Mouse (Mus musculus): ENCODE measurements around the gene Cldnd2.

The Cldnd2 gene

DNA sequence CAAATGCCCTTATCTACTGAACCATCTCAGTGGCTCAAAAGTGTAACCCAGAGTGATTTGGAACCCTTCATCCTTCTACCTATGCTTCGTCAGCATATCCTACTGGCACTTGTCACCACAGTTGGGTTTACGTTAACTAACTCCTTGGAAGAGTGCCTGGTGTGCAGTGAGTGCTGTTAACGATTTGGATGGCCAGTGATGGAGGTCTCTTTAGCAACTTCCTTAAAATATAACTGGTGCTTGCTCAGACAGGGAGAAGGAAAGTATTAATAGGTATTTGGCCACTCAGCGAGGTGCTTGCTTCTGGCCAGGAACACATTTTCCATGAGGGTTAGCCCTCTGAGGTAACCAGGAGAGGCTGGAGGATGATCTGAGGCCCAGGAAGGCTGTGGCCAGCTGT lies 7.2 kb downstream of the Cldnd2 start:
- DNase-seq (ENCODE audit: low read depth, low spot score), result no peak

DNA sequence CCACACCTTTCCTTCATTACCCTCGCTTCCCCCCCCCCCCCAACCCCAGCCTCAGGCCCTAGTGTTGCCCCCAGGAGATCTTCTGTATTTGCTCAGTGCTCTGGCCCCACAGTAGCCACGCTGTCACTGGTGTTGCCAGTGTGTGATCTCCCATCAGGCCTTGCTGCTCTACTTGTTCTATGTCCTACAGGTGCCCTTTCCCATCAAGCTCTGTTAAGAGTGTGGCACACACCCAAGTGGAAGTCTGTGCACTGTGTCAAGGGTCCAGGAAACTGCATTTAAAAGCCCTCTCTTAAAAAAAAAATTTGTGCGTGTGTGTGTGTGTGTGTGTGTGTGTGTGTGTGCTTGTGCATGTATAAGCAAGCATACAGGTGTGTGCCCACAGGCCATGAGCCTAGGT lies 7.7 kb downstream of the Cldnd2 start:
- no peak for DNase-seq (ENCODE audit: low read depth, low spot score)

DNA sequence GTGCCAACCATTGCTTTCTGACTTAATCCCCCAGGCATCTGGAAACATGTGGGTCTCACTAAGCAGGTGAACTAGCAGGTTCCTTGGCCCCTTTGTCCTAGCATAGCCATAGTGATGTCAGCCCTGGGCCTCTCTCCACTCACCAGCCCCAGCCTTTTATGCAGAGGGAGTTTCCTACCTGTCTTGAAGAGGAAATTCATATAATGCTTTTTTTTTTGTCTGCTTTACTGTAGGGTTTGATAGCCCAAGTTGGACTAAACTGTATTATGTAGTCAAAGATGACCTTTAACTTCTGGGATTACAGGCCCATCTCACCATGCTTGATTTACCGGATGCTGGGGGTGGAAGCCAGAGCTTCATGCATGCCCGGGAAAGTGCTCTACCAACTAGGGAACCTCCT lies 9.2 kb downstream of the Cldnd2 start:
- no peak for DNase-seq (ENCODE audit: low read depth, low spot score)

DNA sequence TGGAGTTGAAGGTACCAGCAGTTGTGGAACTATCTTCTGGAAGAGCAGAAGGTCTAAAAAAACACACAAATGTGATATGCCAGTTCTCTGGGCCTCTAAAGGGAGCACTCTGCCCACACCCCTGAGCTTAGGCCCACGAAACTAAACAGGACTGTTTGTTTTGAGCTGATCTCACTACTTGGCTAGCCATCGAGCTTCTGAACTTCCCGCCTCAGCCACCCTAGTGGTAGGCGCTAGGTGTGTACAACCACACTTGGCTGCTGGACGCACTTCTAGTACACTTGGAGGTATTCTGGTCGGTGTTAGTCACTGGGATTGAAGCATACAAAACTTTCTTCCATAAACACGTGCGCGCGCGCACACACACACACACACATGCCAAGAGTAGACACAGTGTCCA lies 11.1 kb downstream of the Cldnd2 start:
- no peak for DNase-seq (ENCODE audit: low read depth, low spot score)

DNA sequence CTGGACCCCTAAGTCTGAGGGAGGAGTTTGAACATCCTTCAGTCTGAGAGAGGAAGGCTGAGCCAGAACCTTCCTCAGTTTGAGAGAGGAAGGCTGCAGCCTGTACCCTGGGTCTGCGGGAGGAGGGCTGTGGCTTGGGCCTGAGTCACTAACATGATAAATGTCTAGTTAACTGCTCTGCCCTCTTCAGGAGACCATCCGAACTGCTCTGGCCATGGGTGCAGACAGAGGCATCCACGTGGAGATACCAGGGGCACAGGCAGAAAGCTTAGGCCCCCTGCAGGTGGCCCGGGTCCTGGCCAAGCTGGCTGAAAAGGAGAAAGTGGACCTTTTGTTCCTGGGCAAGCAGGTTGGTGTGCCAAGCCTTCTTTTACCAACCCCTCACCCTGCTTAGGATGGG lies 12.0 kb downstream of the Cldnd2 start:
- no peak for DNase-seq (ENCODE audit: low read depth, low spot score)

DNA sequence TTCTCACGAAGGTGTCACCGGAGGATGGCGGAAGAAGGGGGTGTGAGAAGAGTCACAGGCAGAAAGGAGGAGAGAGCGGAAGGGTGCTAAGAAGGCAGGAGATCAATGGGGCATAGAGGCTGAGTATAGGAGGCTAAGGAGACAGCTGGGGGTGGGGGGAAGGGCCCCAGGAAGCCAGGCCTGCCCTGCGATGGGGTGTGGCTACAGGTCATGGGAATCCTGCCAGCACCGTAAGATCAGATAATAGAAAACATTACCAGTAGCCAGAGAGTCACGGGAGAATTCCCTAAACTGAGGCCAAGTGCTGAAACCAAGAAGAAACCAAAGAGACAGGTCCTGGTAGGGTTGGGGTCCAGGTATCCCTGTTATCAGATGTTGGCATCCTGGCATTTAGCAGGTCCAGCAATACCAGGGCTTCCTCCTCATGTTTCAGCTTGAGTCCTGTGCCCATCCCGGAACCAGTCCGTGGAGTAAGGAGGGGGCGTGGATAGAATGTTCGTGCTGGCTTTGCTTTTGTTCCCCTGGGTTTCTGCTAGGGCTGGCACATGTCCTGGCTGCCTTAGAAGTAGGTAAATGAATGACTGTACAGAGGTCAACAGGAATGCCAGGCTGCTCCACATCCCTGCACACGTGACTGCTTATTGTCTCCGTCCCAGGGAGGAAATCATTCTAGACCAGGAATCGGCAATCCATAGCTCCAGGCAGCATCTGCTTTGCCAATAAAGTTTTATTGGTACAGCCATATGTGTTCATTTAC lies 13.2 kb downstream of the Cldnd2 start:
- DNase-seq (ENCODE audit: low read depth, low spot score), result no peak

DNA sequence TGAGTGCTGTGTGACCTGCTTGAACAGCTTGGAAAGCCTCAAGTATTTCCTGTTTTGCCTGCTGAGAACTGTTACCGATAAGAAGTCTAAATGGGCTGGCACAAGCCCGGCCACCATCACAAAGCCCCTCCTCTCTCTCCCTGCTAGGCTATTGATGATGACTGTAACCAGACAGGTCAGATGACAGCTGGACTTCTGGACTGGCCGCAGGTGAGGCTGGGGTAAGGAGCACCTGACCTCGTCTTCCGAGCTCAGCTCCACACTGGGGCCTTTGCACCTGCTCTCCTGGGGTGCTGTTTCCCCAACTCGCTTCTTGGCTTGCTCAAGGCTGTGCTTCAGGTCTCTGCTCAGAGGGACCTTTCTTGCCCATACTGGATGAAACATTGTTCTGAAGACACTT lies 13.8 kb downstream of the Cldnd2 start:
- DNase-seq (ENCODE audit: low read depth, low spot score), result no peak

DNA sequence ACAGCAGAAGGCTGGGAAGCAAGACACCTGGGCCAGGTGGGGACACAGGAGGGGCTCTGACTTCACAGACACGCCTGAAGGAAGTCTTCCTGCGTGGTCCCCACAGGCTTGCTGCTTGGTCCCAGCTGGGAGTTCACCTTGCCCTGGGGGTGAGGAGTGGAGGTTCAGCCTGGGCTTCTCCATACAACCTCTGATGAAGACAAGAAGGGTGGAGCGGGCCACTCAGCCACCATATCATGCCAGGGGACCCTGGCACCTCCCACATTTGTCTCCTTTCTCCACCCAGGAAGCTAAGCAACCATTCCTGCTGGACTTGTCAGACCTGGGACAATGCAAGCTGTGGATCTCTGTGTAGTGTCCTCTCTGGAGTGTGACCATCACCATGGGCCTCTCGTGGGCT lies 22.3 kb downstream of the Cldnd2 start, which contains the start of gene Vsig10l:
Gene Vsig10l (plus strand): TSS at position 301 of the 400 bp plus-strand sequence.
- DNase-seq (ENCODE audit: low read depth, low spot score), result no peak

DNA sequence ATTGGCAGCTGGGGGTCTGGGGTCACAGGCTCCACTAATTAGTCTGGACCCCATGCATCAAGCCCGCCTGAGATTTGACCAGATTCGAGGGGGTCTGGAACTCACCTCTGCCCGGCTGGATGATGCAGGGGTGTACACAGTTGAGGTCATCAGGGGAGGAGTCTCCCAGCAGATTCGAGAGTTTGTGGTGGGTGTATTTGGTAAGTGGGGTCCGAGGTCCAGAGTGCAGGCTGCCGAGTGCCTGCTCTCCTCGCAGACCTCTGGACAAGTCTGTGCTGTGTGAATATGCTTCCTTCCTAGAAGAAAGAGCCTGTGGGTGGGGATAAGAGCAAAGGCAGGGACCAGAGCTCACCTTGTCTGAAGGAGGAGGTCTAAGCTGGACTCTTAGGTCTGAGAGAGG lies 23.4 kb downstream of the Cldnd2 start:
- DNase-seq (ENCODE audit: low read depth, low spot score), result no peak

DNA sequence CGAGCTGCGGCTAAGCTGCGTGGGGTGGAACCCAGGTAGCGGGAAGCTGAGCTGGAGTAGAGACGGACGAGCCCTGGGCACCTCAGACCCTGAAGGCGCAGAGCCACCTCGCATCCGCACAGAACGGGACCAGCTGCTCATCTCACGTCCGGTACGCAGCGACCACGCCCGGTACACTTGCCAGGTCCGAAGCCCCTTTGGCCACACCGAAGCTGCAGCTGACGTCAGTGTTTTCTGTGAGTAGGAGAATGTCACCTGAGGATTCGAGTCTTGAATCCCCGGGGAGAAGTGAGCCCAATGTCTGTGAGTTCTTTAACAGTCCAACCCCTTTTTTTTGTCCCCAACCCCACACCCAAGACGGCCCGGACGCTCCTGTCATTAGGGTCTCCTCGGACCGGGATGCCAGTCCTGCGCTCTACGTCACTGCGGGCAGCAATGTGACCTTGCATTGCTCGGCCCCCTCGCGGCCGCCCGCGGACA lies 24.3 kb downstream of the Cldnd2 start:
- no peak for DNase-seq (ENCODE audit: low read depth, low spot score)

DNA sequence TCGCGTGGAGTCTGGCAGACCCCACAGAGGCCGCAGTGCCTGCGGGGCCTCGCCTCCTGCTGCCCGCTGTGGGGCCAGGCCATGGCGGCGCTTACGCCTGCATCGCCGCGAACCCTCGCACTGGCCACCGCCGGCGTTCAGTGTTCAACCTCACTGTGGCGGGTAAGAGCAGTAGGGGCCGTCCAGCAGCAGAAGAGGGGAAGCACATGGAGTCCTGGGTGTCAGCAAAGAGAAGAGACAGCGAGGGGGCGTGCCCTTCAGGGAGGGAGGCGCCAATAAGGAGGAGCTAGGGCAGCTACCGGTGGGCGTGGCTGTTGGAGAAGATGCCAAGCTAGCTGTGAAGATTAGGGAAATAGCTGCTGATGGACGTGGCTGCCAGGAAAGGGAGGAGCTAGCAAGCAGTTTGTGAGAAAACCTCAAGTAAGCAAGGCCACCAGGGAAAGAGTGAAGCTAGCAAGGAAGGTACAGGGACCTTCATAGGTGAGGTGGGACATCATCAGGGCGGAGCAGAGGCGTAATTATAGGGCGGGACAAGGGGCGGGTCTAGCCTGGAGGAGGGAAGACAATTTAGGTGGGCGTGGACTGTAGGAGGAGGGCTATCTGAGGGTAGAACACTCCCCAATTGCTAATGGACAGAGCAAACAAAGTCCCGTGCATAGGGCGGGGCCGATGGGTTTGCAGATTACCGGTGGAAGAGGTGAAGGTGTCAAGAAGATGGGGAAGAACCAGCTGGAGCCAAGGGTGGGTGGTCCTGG lies 24.9 kb downstream of the Cldnd2 start:
- DNase-seq (ENCODE audit: low read depth, low spot score), result peak; percentile 72

DNA sequence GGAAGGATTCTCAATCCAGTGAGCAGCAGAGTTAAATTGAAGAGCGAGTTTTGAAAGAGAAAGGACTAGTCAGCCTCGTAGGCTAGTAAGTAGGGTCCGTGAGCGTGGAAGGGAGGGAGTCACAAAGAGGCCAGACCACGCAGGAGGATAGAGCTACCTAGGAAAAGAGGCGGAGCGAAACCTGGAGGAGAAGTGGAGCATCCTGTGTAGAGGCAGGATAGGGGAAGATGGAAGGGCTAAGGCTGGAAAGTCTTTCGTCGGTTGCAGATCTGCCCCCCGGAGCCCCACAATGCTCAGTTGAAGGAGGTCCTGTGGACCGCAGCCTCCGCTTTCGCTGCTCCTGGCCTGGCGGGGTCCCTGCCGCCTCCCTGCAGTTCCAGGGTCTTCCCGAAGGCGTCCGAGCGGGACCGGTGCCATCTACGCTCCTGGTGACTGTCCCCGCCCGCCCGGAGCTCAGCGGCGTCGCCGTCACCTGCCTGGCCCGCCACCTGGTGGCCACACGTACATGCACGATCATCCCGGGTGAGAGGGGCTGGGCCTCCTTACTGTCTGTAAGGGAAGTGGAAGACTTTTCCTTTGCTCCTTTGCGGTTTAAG lies 25.6 kb downstream of the Cldnd2 start:
- DNase-seq (ENCODE audit: low read depth, low spot score), result no peak

DNA sequence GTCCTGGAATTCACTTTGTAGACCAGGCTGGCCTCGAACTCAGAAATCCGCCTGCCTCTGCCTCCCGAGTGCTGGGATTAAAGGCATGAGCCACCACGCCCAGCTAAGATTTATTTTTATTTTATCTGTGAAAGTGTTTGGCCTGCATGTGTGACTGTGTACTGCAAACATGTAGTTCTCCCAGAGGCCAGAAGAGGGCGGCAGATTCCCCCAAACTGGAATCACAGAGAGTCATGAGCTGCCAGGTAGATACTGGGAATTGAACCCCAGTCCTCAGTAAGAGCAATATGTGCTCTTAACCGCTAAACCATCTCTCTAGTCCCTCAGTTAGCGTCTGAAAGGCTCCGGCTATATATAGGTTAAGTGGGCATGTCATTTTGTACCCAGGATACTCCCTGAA lies 29.8 kb downstream of the Cldnd2 start:
- no peak for DNase-seq (ENCODE audit: low read depth, low spot score)

DNA sequence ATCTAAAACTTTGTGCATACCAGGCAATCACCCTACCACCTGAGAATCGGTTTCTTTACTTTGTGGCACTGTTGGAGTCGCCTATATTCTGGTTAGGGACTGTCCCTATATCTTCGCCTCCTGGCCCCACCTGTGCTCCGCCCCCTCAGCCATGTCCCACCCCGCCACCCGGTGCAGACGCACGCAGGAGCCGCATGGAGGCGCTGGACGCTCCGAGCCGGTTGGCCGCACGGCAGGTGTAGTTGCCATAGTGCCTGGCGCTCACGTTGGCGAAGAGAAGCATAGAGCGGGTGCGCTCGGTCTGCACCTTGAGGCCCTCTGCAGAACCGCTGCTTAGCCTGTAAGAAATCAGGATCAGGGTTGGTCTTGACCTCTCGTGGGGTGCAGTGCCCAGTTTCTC lies 35.1 kb downstream of the Cldnd2 start:
- no peak for DNase-seq (ENCODE audit: low read depth, low spot score)

DNA sequence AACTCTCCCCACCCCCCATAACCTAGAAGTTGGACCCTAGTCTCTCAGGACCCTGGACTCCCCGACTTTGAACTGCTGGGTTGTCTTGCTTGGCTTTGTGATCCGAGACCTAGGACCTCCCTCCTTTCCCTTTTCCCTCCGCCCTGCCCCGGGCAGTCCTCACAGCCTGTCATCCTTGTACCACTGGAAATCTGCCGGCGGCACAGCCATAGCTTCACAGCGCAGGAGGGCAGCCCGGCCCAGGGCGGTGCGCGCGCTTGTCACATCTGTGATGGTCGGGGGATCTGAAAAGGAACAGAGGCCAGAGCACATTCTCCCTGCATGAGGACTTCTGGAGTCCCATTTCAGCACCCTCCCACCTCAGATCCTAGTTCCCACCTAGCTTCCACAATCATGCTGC lies 35.8 kb downstream of the Cldnd2 start:
- DNase-seq (ENCODE audit: low read depth, low spot score), result no peak

DNA sequence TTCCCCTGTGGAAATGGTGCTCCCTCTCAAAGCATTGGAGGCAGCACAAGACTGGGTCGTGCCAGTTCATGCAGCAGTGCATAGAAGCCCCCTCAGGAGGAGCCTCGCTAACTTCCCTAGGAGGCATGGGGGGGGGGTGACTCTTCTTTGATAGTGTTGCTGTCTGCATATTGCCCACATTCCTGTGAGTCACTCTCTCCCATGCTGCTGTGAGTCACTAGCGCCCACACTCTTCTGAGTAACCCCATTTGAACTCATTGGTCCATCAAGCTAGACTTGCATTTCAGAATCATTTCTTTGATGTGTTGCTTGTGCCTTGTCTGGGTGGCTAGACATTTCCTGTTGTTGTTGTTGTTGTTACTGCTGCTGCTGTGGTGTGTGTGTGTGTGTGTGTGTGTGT lies 40.6 kb downstream of the Cldnd2 start:
- DNase-seq (ENCODE audit: low read depth, low spot score), result no peak

DNA sequence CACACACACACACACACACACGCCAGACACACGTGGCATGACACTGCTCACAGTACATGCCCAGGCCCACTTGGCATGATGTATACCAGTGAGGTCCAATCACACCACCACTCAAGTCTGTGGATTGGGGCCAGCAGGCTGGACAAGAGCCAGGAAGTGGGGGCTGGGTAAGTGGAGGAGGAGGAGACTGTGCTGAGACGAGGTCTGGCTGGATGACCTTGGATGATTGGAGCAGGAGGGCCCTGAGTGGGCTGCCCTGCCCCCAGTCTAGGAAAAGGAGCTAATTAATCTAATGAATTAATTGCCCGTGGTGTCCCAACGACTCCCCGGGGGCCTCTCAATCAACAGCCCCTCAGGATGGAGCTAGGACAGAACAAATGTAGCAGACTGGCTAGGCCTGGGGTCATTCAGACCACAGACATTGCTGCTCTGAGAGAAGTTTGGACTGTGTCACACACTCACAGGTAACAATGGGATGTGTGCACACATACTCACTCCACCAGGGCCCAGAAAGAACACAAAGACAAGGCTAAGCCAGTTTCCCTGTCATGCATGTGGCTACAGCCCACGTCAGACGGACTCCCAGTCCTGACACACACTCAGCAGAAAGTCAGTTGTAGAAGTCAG lies 41.6 kb downstream of the Cldnd2 start:
- no peak for DNase-seq (ENCODE audit: low read depth, low spot score)

DNA sequence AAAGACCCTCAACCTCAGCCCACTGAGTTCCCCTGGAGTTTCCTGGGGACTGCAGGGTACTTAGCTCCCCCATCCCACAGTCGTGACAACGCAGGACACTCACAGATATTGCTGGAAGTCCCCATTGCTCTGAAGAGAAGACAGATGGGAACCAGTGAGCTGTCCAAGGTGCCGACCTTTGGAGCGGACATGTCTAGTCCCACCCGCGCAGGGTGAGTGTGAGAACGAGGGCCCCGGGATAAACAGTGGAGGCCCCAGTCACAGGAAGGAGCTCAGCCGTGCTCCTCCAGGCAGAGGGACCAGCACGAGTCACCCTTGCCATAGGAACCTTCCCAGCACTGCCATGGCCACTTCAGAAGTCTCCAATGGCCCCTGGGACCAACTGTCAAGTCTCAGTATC lies 42.7 kb downstream of the Cldnd2 start:
- DNase-seq (ENCODE audit: low read depth, low spot score), result no peak

DNA sequence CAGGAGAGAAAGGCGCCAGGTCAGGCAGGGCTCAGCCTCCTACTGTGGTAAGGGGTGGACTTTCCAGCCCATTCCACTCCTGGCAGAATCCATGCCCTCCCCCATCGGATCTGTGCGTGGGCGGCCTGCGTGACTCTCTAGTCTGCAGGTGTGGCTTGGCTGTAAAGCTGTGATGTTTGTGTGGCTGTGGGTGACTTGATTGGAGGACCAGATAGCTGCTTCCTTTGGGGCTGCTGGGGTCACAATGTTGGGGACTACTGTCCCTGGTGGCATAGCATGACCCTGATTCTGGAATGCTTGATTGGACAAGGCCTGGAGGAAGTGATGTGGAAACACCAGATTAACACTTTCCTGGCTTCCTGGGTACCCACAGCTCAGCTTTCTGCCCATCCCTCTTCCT lies 48.1 kb downstream of the Cldnd2 start:
- DNase-seq (ENCODE audit: low read depth, low spot score), result no peak

DNA sequence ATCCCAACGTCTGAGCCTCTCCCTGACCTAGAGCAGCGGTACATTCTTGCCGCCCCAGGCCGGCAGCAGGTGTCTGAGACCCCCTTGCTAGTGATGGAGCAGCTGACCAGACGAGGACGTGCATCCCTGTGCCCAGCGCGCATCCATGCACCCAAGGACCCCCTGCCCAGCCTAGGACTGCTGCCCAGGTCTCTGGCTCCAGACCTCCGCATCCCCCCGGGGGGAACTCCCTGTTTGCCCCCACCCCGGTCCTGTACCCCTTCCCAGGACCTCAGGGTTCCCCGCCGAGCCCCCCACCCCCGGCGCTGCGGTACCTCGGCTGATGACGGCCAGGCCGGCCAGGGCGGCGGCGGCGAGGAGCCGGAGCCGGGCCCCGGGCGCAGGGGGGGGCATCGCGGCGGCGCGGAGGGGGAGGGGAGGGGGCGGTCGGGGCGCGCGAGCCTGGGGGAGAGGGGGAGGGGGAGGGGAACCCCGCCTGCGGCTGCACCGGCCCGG lies 49.1 kb downstream of the Cldnd2 start, which contains the start of gene Iglon5:
Gene Iglon5 (minus strand): TSS at position 445 of the 495 bp plus-strand sequence.
- no peak for DNase-seq (ENCODE audit: low read depth, low spot score)

DNA sequence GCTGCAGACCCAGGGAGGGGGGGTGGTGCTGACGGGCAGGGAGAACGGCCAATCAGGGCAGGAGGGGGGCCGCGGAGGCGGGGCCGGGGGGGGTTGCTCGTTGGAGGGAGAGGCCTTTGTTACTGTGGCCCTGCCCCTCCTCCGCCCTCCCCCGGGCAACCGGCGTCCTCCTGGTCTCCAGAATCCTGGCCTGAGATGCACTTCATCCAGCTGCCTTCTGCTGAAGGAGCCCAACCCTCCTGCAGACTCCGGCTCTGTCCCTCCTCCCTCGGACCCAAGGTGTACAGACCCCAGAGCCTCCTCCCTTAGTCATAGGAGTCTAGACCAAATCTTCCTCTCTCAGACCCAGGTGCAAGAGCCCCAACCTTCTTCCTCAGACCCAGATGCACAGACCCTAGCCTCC lies 49.6 kb downstream of the Cldnd2 start:
- no peak for DNase-seq (ENCODE audit: low read depth, low spot score)

DNA sequence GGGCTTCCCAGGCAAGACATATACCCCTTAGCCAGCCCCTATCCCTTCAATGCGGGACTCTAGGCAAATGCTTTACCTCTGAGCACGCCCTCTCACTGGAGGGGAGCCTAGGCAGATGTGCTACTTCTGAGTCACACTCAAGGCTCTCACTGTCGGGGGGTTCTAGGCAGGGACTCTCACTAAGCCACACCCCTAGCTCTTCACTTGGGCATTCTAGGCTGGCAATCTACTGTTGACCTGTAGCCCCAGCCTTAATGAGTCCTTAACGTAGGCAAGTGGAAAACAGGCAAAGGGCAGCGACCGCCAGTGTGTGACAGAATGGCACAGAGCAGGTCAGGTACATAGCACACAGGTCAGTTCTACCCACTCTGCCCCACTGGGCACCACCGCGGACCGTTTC lies 50.3 kb downstream of the Cldnd2 start:
- no peak for DNase-seq (ENCODE audit: low read depth, low spot score)
